ENCODE assay signal across 35 mouse cellular contexts in genomic region chr12:96239642-96240041, GRCm38 (mm10).
"Had no signal": no experiment of that assay in that cellular context is flagged by ENCODE, and none has a peak within 500 bp of the region (broad histone marks: within the 10 kb centered on the region; RNA-seq: fewer than 3 reads in every experiment).

No protein-coding gene starts in this region.

- ATAC-seq: hindbrain, embryonic 16.5 days; hindbrain, postnatal 0 days; inflammation-experienced regulatory T-cells, adult 6 months; intestine, embryonic 15.5 days; intestine, embryonic 16.5 days; intestine, postnatal 0 days had no signal

- H3K4me2 ChIP-seq: heart, embryonic 11.5 days; heart, embryonic 12.5 days; heart, embryonic 13.5 days; heart, embryonic 15.5 days; hindbrain, embryonic 12.5 days; hindbrain, embryonic 13.5 days; hindbrain, embryonic 14.5 days; hindbrain, embryonic 15.5 days; intestine, embryonic 15.5 days; kidney, embryonic 15.5 days had no signal

- H3K9me3 ChIP-seq: heart, embryonic 10.5 days; heart, embryonic 12.5 days; heart, embryonic 13.5 days; heart, embryonic 15.5 days; hindbrain, embryonic 10.5 days; hindbrain, embryonic 12.5 days; hindbrain, embryonic 13.5 days; hindbrain, embryonic 15.5 days; intestine, embryonic 15.5 days; kidney, embryonic 15.5 days had no signal

- DNase-seq: heart, postnatal 10 days; heart, postnatal 14 days; heart, postnatal 36 days; heart, postnatal 4 days; kidney, adult 11 months; kidney, adult 18-20 months; kidney, adult 2 months; kidney, adult 8-10 months; kidney, adult 9 months; kidney, postnatal 10 days; kidney, postnatal 14 days; kidney, postnatal 25 days; kidney, postnatal 36 days; kidney, postnatal 4 days; layer of hippocampus, adult 9-11 months; layer of hippocampus, postnatal 36 days had no signal

- H3K9ac ChIP-seq: heart, embryonic 12.5 days; heart, embryonic 13.5 days; heart, embryonic 15.5 days; hindbrain, embryonic 12.5 days; hindbrain, embryonic 13.5 days; hindbrain, embryonic 14.5 days; hindbrain, embryonic 15.5 days; intestine, embryonic 15.5 days; kidney, embryonic 15.5 days had no signal

- H3K4me1 ChIP-seq: heart, embryonic 10.5 days; heart, embryonic 12.5 days; heart, embryonic 13.5 days; heart, embryonic 15.5 days; hindbrain, embryonic 10.5 days; hindbrain, embryonic 12.5 days; hindbrain, embryonic 13.5 days; hindbrain, embryonic 15.5 days; intestine, embryonic 15.5 days; kidney, embryonic 15.5 days had no signal

- H3K27ac ChIP-seq: heart, embryonic 10.5 days; heart, embryonic 13.5 days; heart, embryonic 15.5 days; hindbrain, embryonic 10.5 days; hindbrain, embryonic 12.5 days; hindbrain, embryonic 13.5 days; hindbrain, embryonic 14.5 days; hindbrain, embryonic 15.5 days; hindbrain, postnatal 0 days; intestine, embryonic 15.5 days; kidney, embryonic 15.5 days; kidney, postnatal 0 days; layer of hippocampus, adult 2 months had no signal

- H3K4me3 ChIP-seq: heart, embryonic 10.5 days; heart, embryonic 12.5 days; heart, embryonic 13.5 days; heart, embryonic 15.5 days; hindbrain, embryonic 10.5 days; hindbrain, embryonic 12.5 days; hindbrain, embryonic 13.5 days; hindbrain, embryonic 15.5 days; intestine, embryonic 15.5 days; kidney, embryonic 15.5 days; layer of hippocampus, adult 2 months had no signal

- H3K36me3 ChIP-seq: heart, embryonic 10.5 days; heart, embryonic 12.5 days; heart, embryonic 13.5 days; heart, embryonic 15.5 days; hindbrain, embryonic 10.5 days; hindbrain, embryonic 12.5 days; hindbrain, embryonic 13.5 days; hindbrain, embryonic 15.5 days; intestine, embryonic 15.5 days; kidney, embryonic 15.5 days had no signal

- H3K27me3 ChIP-seq: heart, embryonic 12.5 days; heart, embryonic 13.5 days; heart, embryonic 15.5 days; hindbrain, embryonic 12.5 days; hindbrain, embryonic 13.5 days; hindbrain, embryonic 15.5 days; intestine, embryonic 15.5 days; kidney, embryonic 15.5 days had no signal
